Mouse (Mus musculus): ENCODE results near the gene Psma4. TPM values are rescaled to one million over a fixed set of nuclear protein-coding genes. Genes with fewer than 3 reads are reported as not detected.

The Psma4 gene
- polyA plus RNA-seq, 1 experiment from 2014 or later, result 216 TPM

- H3K27me3 ChIP-seq (replicated peaks), result peaks cover 17% of the 10 kb centered on the region
- H3K36me3 ChIP-seq, result no peaks in the 10 kb centered on the region
- no peak for ATAC-seq
- no peaks in the 10 kb centered on the region for H3K9me3 ChIP-seq (replicated peaks)
- H3K9ac ChIP-seq, result no peak overlapping the region
- no peak overlapping the region for H3K4me2 ChIP-seq
- H3K4me1 ChIP-seq, result peaks cover 8% of the 10 kb centered on the region
- H3K4me3 ChIP-seq, result no peak overlapping the region
- no peak overlapping the region for H3K27ac ChIP-seq
- 64% methylated on average over 3 of the region's 3 CpGs for WGBS (ENCODE audit: insufficient replicate concordance)
Measured at GRCm38 (mm10) chr9:54994381-54994780, 43.8 kb downstream of the Psma4 start.

- Histone ChIP-seq H3K27ac (no peak overlapping the region), H3K4me1 (peaks cover 8% of the 10 kb centered on the region), H3K9me3 (replicated peaks) (no peaks in the 10 kb centered on the region), H3K27me3 (replicated peaks) (peaks cover 21% of the 10 kb centered on the region), H3K36me3 (no peaks in the 10 kb centered on the region), H3K4me3 (no peak overlapping the region), H3K9ac (no peak overlapping the region), H3K4me2 (no peak overlapping the region)
- ATAC-seq, result peak; percentile 66
- 11% methylated on average over 3 of the region's 3 CpGs for WGBS (ENCODE audit: insufficient replicate concordance)
Measured at GRCm38 (mm10) chr9:54995645-54996044, 45.1 kb downstream of the Psma4 start.

DNA sequence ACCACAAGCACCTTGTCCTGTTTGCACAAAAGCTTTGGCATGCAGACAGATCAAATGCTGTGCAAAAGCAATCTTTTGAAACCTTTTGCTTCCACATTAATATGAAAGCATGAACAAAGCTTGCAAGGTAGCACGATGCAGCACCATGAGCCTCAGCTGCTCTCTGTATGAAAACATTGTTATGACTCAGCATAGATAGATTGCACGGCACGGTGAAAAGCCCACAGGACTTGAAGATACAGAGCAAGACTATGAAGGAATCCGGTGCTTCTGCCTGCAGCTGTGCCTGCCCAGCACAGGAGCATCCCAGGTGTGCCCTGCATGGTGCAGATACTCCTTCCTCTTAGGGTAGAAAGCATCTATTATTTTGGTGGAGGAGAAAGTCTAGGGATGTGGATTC lies 53.0 kb downstream of the Psma4 start:
- no peak overlapping the region for H3K4me3 ChIP-seq
- H3K4me2 ChIP-seq, result no peak overlapping the region
- H3K27ac ChIP-seq, result no peak overlapping the region
- ATAC-seq, result no peak
- H3K27me3 ChIP-seq (replicated peaks), result 0 out of 2 replicates have a peak, but pooled peaks cover 8% of the 10 kb centered on the region
- H3K9ac ChIP-seq, result no peak overlapping the region
- H3K9me3 ChIP-seq (replicated peaks), result no peaks in the 10 kb centered on the region
- H3K4me1 ChIP-seq, result no peaks in the 10 kb centered on the region
- H3K36me3 ChIP-seq, result no peaks in the 10 kb centered on the region
- WGBS (ENCODE audit: insufficient replicate concordance), result 64% methylated on average over 4 of the region's 4 CpGs

Other genes with a start within 250 kb of the Psma4 start
- 124 and 127 TPM in 2 replicates for gene Wdr61, start 216.3 kb upstream of the Psma4 start, polyA plus RNA-seq (2016; fragmentation: Nextera tagmentation; extraction: Ambion mirVana)
- 7.5 and 10.8 TPM in 2 replicates for gene Crabp1, start 186.0 kb upstream of the Psma4 start, polyA plus RNA-seq (2016; fragmentation: Nextera tagmentation; extraction: Ambion mirVana)
- 17.9 and 18.2 TPM in 2 replicates for gene Ireb2, start 87.0 kb upstream of the Psma4 start, polyA plus RNA-seq (2016; fragmentation: Nextera tagmentation; extraction: Ambion mirVana)
- gene Hykk, start 33.5 kb upstream of the Psma4 start, polyA plus RNA-seq (2016; fragmentation: Nextera tagmentation; extraction: Ambion mirVana), result 1.8 TPM in 2 replicates
- gene AY074887, start 208 bp downstream of the Psma4 start, polyA plus RNA-seq (2016; fragmentation: Nextera tagmentation; extraction: Ambion mirVana), result 0.48 and 0.61 TPM in 2 replicates
- 0.06 and 0.20 TPM in 2 replicates for gene Chrna5, start 30.1 kb downstream of the Psma4 start, polyA plus RNA-seq (2016; fragmentation: Nextera tagmentation; extraction: Ambion mirVana)
- gene Chrna3, start 75.8 kb downstream of the Psma4 start, polyA plus RNA-seq (2016; fragmentation: Nextera tagmentation; extraction: Ambion mirVana), result 0.06 TPM in 1 of 2 replicates, not detected in the other
- 0.04 TPM in 1 of 2 replicates, not detected in the other for gene Chrnb4, start 98.0 kb downstream of the Psma4 start, polyA plus RNA-seq (2016; fragmentation: Nextera tagmentation; extraction: Ambion mirVana)
- gene Ube2q2, start 198.1 kb downstream of the Psma4 start, polyA plus RNA-seq (2016; fragmentation: Nextera tagmentation; extraction: Ambion mirVana), result 24.9 and 26.9 TPM in 2 replicates